Mouse (Mus musculus) liver, embryonic 18 days (tissue): Measurements from ENCODE around the gene Phf11b. TPM values are rescaled to one million over a fixed set of nuclear protein-coding genes. Genes with fewer than 3 reads are reported as not detected.

Experiments used
- polyA plus RNA-seq: library from polyadenylated mRNA; depleted of rRNA; stranded (reverse); fragments of >200 nt; gene quantifications from 2 replicates; pipeline ENCODE4 v1.2.3, GENCODE M21; 2012; rRNA removed

The Phf11b gene
- 2.5 and 2.7 TPM in 2 replicates for polyA plus RNA-seq

DNA sequence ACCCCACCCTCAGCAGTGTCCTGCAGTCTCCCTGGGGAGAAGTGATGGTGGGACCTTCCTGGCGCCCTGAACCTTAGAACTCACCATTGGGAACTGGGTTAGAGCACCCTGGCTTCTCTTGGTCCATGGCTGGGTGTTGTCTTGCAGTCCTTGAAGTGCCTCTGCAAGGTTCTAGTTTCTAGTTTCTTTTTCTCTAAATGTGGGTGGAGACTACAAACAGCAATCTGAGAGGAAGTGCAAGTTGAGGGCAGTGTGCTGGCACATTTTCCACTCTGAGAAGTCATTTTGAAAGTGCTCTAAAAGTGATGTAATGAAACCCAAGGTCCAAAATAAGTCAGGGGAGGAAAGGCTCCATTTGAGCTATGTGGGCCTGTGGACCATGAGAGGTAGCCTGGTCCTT lies at the start of gene Phf11b:
Phf11b (minus strand) TSS at position 163 of the 400 bp plus-strand sequence.

DNA sequence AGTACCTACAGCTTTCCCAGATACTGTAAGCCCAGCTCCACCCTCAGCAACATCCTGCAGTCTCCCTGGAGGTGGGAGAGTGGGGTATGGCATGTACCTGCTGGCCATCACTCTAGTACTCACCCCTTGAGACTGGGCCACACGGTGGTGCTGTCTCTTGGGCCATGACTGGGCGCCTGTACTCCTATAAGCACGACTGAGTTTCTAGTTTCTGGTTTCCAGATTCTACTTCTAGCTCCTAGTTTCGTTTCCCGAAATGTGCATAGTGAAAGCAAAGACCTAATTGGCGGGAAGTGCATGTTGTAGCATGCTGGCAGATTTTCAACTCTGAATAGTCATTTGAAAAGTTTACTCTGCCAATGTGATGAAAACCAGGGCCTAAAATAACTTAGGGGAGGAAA lies 24.1 kb upstream of the Phf11b start, which contains the start of gene Phf11d:
Phf11d (minus strand) TSS at position 227 of the 401 bp plus-strand sequence.

DNA sequence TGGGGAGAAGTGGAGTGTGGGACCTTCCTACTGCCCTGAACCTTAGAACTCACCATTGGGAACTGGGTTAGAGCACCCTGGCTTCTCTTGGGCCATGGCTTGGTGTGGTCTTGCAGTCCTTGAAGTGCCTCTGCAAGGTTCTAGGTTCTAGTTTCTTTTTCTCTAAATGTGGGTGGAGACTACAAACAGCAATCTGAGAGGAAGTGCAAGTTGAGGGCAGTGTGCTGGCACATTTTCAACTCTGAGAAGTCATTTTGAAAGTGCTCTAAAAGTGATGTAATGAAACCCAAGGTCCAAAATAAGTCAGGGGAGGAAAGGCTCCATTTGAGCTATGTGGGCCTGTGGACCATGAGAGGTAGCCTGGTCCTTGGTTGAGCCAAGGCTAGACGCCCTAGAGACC lies 43.8 kb downstream of the Phf11b start, which contains the start of gene Phf11a:
Phf11a (minus strand) TSS at position 132 of the 400 bp plus-strand sequence.

Other genes with a start within 250 kb of the Phf11b start
- gene 1700129C05Rik, start 198.5 kb downstream of the Phf11b start, polyA plus RNA-seq, result not detected in 2 replicates
- gene Gm5142, start 162.6 kb downstream of the Phf11b start, polyA plus RNA-seq, result not detected in 2 replicates
- 15.4 and 16.2 TPM in 2 replicates for gene Rcbtb1, start 140.1 kb downstream of the Phf11b start, polyA plus RNA-seq
- gene Gm6904, start 81.1 kb downstream of the Phf11b start, polyA plus RNA-seq, result 0.05 and 0.06 TPM in 2 replicates
- gene Phf11a, start 43.8 kb downstream of the Phf11b start, polyA plus RNA-seq, result 0.72 and 1.1 TPM in 2 replicates
- 5.0 and 6.2 TPM in 2 replicates for gene Phf11d, start 24.1 kb upstream of the Phf11b start, polyA plus RNA-seq
- gene Phf11c, start 54.0 kb upstream of the Phf11b start, polyA plus RNA-seq, result 1.0 TPM in 2 replicates
- 5.4 and 5.6 TPM in 2 replicates for gene Setdb2, start 99.5 kb upstream of the Phf11b start, polyA plus RNA-seq
- gene Cab39l, start 99.6 kb upstream of the Phf11b start, polyA plus RNA-seq, result 9.0 and 10.3 TPM in 2 replicates